22 mouse cellular contexts compared by ENCODE assay signal in the genomic region with DNA sequence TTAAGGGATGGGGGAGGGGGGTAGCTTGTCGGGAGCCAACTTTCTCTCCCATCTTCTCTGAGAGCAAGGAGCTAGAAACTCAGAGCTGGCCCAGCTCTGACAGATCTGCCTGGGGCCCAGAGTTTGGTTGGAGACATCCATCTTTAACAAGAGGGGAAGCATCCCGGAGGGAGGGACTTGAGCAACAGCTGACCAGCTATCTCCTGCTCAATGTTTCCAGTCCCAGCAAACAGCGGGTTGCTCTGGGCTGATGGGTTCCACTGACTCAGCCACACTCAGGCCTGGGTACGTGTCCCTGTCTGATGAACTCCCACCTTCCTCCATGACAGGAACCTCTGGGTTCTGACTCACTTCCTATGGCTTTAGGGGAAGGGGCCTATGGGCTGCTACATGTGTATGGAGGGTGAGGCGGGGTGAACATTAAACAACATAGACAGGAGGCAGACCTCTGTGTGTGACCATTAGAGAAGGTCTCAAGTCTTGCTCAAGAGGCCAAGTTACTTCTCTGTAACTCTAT. TPM values are rescaled to one million over a fixed set of nuclear protein-coding genes. Genes with fewer than 3 reads are reported as not detected.
DNase-seq lines count a peak whose midpoint lies in the region; ATAC-seq lines count a peak whose summit lies in the region.
"Had no signal": no experiment of that assay in that cellular context is flagged by ENCODE, and none has a peak within 500 bp of the region (broad histone marks: within the 10 kb centered on the region; RNA-seq: fewer than 3 reads in every experiment).

No protein-coding gene starts in this region.

- H3K4me2 ChIP-seq in liver, embryonic 16.5 days (ENCODE audit: low read depth, low read length) = no peak overlapping the region
- H3K4me2 ChIP-seq: heart, embryonic 15.5 days; kidney, embryonic 15.5 days; midbrain, embryonic 13.5 days had no signal

- no peak for DNase-seq in liver
- DNase-seq in thymus, postnatal 4 days = peak; percentile 42
- DNase-seq in thymus, postnatal 25 days = no peak
- DNase-seq in kidney, adult 9 months = no peak
- DNase-seq in left cerebral cortex, adult 11 months (ENCODE audit: low spot score) = no peak
- DNase-seq: cerebellum, postnatal 14 days; heart, adult 18-20 months; lung, postnatal 10 days; right cerebral cortex, adult 18-20 months had no signal

- H3K9ac ChIP-seq in liver, embryonic 16.5 days (ENCODE audit: low read depth, low read length) = no peak overlapping the region
- H3K9ac ChIP-seq: heart, embryonic 15.5 days; kidney, embryonic 15.5 days; midbrain, embryonic 13.5 days had no signal

- H3K9me3 ChIP-seq in liver, embryonic 16.5 days (replicated peaks; ENCODE audit: control insufficient read depth, low read length) = no peaks in the 10 kb centered on the region
- H3K9me3 ChIP-seq: heart, embryonic 15.5 days; kidney, embryonic 15.5 days; midbrain, embryonic 13.5 days had no signal

- no peaks in the 10 kb centered on the region for H3K36me3 ChIP-seq in liver, embryonic 16.5 days (ENCODE audit: control insufficient read depth, insufficient read depth)
- no peaks in the 10 kb centered on the region for H3K36me3 ChIP-seq in macrophage (ENCODE audit: inconsistent target)
- H3K36me3 ChIP-seq: heart, embryonic 15.5 days; kidney, embryonic 15.5 days; midbrain, embryonic 13.5 days had no signal

- H3K4me3 ChIP-seq in liver, embryonic 16.5 days (ENCODE audit: low read depth, low read length) = no peak overlapping the region
- H3K4me3 ChIP-seq in macrophage (ENCODE audit: inconsistent target) = no peak overlapping the region
- H3K4me3 ChIP-seq: heart, embryonic 15.5 days; kidney, embryonic 15.5 days; midbrain, embryonic 13.5 days had no signal

- no peaks in the 10 kb centered on the region for H3K27me3 ChIP-seq in liver, embryonic 16.5 days (ENCODE audit: control insufficient read depth, insufficient read depth, low read depth, low read length)
- H3K27me3 ChIP-seq: heart, embryonic 15.5 days; kidney, embryonic 15.5 days; midbrain, embryonic 13.5 days had no signal

- whole genome bisulfite sequencing in liver, embryonic 16.5 days (ENCODE audit: insufficient replicate concordance) = 41% methylated on average over 5 of the region's 5 CpGs
- 42% methylated on average over 5 of the region's 5 CpGs for WGBS in macrophage (ENCODE audit: missing documents)

- 0 out of 2 replicates have a peak, but pooled peaks have one; percentile 3 for ATAC-seq in liver, embryonic 16.5 days (ENCODE audit: low read depth)
- ATAC-seq: forebrain, embryonic 16.5 days; midbrain, embryonic 13.5 days had no signal

- peak overlapping the region; percentile 67 for H3K27ac ChIP-seq in liver, embryonic 16.5 days (ENCODE audit: low read length)
- H3K27ac ChIP-seq in macrophage = peak overlapping the region; percentile 36
- H3K27ac ChIP-seq: heart, embryonic 15.5 days; kidney, embryonic 15.5 days; midbrain, embryonic 13.5 days had no signal

- H3K4me1 ChIP-seq in liver, embryonic 16.5 days (ENCODE audit: control insufficient read depth, low read depth, low read length) = no peaks in the 10 kb centered on the region
- H3K4me1 ChIP-seq: kidney, embryonic 15.5 days had no signal

- no peaks in the 10 kb centered on the region for H3K79me2 ChIP-seq in macrophage (ENCODE audit: inconsistent target)

RNA-seq across cellular contexts. Expression of a gene that starts 8.6 kb away (rescaled TPM):
- not detected in 2 replicates for polyA plus RNA-seq in liver, embryonic 16.5 days (2015; fragmentation: Nextera tagmentation; extraction: Ambion mirVana)
- 1 to 10 TPM in 6 of 26 experiments, under 1 TPM in 2, not detected in 18; 0.81 to 7.0 (median 1.4) TPM for total RNA-seq in macrophage (2018; cell fraction: chromatin; rRNA removed)
- under 1 TPM in 7 of 26 experiments, not detected in 19; 0.14 to 0.59 (median 0.29) TPM for total RNA-seq in macrophage (2018; cell fraction: cytosol; rRNA removed)
- 10 to 100 TPM in 1 of 26 experiments, 1 to 10 TPM in 9, under 1 TPM in 1, not detected in 15; 0.88 to 10.1 (median 1.5) TPM for total RNA-seq in macrophage (2018; cell fraction: nucleus; rRNA removed)
- polyA plus RNA-seq in macrophage (2018) = not detected in 3 replicates
- total RNA-seq: adrenal gland, adult 18-20 months; gastrocnemius, adult 8-10 months; heart, adult 18-20 months; left cerebral cortex, postnatal 36 days; liver, adult 2 months; MEL had no signal
- polyA plus RNA-seq: C2C12; liver, adult 2 months; stomach, embryonic 16.5 days had no signal

RNA-seq across cellular contexts. Expression of a gene that starts 44.3 kb away (rescaled TPM):
- polyA plus RNA-seq in liver, embryonic 16.5 days (2015; fragmentation: Nextera tagmentation; extraction: Ambion mirVana) = 11.9 and 12.4 TPM in 2 replicates
- total RNA-seq in macrophage (2018; cell fraction: chromatin; rRNA removed) = 100 to 1,000 TPM in 6 of 26 experiments, 10 to 100 TPM in 20; 10.8 to 164 (median 60.8) TPM
- 100 to 1,000 TPM in 24 of 26 experiments, 10 to 100 TPM in 2; 90.4 to 273 (median 157) TPM for total RNA-seq in macrophage (2018; cell fraction: cytosol; rRNA removed)
- total RNA-seq in macrophage (2018; cell fraction: nucleus; rRNA removed) = 100 to 1,000 TPM in 24 of 26 experiments, 10 to 100 TPM in 2; 88.2 to 317 (median 168) TPM
- polyA plus RNA-seq in macrophage (2018) = 165 to 459 TPM (median 279 TPM) in 3 replicates

Comparison
In these comparisons a context has a peak if more than half of its experiments do, and no peak if none do; other contexts are left out.
1. RNA of a gene that starts 44.3 kb away (polyA plus RNA-seq): 165 to 459 TPM in macrophage; 11.9 to 12.4 TPM in liver, embryonic 16.5 days; every median in the first group is over 10 times any median in the second.